Mouse (Mus musculus) kidney, postnatal 0 days (tissue): Measurements from ENCODE around the gene Map2k1. TPM values are rescaled to one million over a fixed set of nuclear protein-coding genes. Genes with fewer than 3 reads are reported as not detected.

Experiments used
- ATAC-seq: fragments of 200-750 bp; cut with Nextera tagmentation; replicated peaks from 2 replicates; pipeline ENCODE4 v1.8.0; 2017; ENCODE audit warnings: low read depth, moderate number of reproducible peaks, moderate TSS enrichment, moderate library complexity; ENCODE audit not compliant: low FRiP score
- DNase-seq: peaks from one replicate; pipeline ENCODE4 v3.0.0-alpha.2; 2016; ENCODE audit warnings: low spot score
- H3K27ac ChIP-seq: fragments of 300-500 bp; sonication (generic); 2 replicates; pipeline ENCODE4 v1.5.1; 2014; ENCODE audit warnings: mild to moderate bottlenecking
- H3K27me3 ChIP-seq: fragments of 300-500 bp; sonication (generic); 2 replicates; pipeline ENCODE4 v1.6.1; 2014; ENCODE audit warnings: low read length, mixed read lengths; ENCODE audit not compliant: insufficient read depth
- H3K36me3 ChIP-seq: fragments of 300-500 bp; sonication (generic); 2 replicates; pipeline ENCODE4 v1.6.1; 2014; ENCODE audit warnings: low read length, mixed read lengths; ENCODE audit not compliant: insufficient read depth
- H3K4me1 ChIP-seq: fragments of 300-500 bp; sonication (generic); replicated peaks from 2 replicates; pipeline ENCODE4 v1.6.1; 2014; ENCODE audit warnings: antibody characterized with exemption, low read length, mixed read lengths; ENCODE audit not compliant: insufficient read depth
- H3K4me2 ChIP-seq: fragments of 300-500 bp; sonication (generic); 2 replicates; pipeline ENCODE4 v1.6.1; 2014; ENCODE audit warnings: mild to moderate bottlenecking, low read length, moderate library complexity, mixed read lengths
- H3K4me3 ChIP-seq: fragments of 300-500 bp; sonication (generic); replicated peaks from 2 replicates; pipeline ENCODE4 v1.5.1; 2014; ENCODE audit warnings: low read depth, low read length
- H3K9ac ChIP-seq: fragments of 300-500 bp; sonication (generic); 2 replicates; pipeline ENCODE4 v1.6.1; 2014; ENCODE audit warnings: low read depth, low read length
- H3K9me3 ChIP-seq: fragments of 300-500 bp; sonication (generic); replicated peaks from 2 replicates; pipeline ENCODE4 v1.6.1; 2016; ENCODE audit warnings: low read length, inconsistent platforms, mixed read lengths
- CTCF ChIP-seq: IDR thresholded peaks from 2 replicates; pipeline ENCODE4 v1.5.1; 2016; ENCODE audit warnings: antibody characterized with exemption, low read depth, mild to moderate bottlenecking, moderate library complexity
- WGBS: fragments of 180-500 bp; shearing (Covaris S2); extraction: QIAGEN DNeasy Blood & Tissue Kit; methylation state at CpG from one replicate; pipeline ENCODE4 v1.1.7; 2014; 5-methylcytosine and 5-hydroxymethylcytosine counted together
- polyA plus RNA-seq: library from polyadenylated mRNA; unstranded; fragments of >200 nt; fragmentation: Nextera tagmentation; extraction: Ambion mirVana; gene quantifications from 2 replicates; pipeline ENCODE4 v1.2.1, GENCODE M21; 2015

The Map2k1 gene
- polyA plus RNA-seq, 1 experiment from 2014 or later = 81.6 TPM

DNA sequence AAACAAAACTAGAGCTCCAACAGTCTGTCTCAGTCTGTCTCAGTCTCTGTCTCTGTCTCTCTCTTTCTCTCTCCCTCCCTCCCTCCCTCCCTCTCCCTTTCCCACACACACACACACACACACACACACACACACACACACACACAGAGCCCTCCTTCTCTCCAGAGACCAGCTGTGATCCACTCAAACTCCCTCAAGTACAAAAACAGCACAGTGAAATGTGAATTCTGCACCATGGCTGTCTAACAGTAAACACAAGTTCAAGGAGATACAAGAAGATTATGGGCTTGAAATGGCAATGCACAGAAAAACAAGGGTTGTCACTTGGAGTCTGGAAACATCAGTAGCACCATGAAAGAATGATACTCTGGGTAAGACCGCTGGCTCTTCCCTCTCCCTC, 34.1 kb downstream of the Map2k1 start:
- Histone ChIP-seq H3K4me2 (no peak overlapping the region), H3K27ac (0 out of 2 replicates have a peak overlapping the region, but pooled peaks have one; percentile 36), H3K4me3 (no peak overlapping the region), H3K36me3 (no peaks in the 10 kb centered on the region), H3K9me3 (no peaks in the 10 kb centered on the region), H3K4me1 (peaks cover 16% of the 10 kb centered on the region), H3K27me3 (no peaks in the 10 kb centered on the region), H3K9ac (no peak overlapping the region)
- 62% methylated on average over 1 of the region's 1 CpGs for WGBS
- DNase-seq = no peak
- TF ChIP-seq CTCF = no peak
- no peak for ATAC-seq

- H3K36me3 ChIP-seq = no peaks in the 10 kb centered on the region
- no peaks in the 10 kb centered on the region for H3K27me3 ChIP-seq
- no peaks in the 10 kb centered on the region for H3K9me3 ChIP-seq
- no peak overlapping the region for H3K4me2 ChIP-seq
- H3K4me3 ChIP-seq = no peak overlapping the region
- TF ChIP-seq CTCF = no peak
- ATAC-seq = no peak
- no peak overlapping the region for H3K9ac ChIP-seq
- DNase-seq = no peak
- peaks cover 16% of the 10 kb centered on the region for H3K4me1 ChIP-seq
- H3K27ac ChIP-seq = 0 out of 2 replicates have a peak overlapping the region, but pooled peaks have one; percentile 48
These were observed 35.5 kb downstream of the Map2k1 start for GRCm38 (mm10) chr9:64217887-64218286.

DNA sequence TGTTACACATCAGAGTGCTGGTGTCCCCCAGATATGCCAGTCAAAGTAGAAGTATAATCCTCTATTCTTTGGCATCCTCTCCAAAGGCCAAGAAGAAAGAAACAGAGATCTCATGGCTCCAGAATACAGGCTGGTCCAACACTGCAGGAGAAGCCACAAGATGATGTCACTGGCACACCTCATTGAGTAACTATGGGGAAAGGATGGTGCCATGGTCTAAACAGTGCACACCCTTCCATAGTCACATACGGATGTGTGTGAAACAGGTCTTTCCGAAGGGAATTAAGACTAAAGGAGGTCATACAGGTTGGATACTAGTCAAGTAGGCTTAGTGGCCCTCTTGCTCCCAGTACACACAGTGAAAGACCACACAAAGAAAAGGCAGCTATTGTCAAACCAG, 36.8 kb downstream of the Map2k1 start:
- WGBS = 96% methylated on average over 2 of the region's 2 CpGs

DNA sequence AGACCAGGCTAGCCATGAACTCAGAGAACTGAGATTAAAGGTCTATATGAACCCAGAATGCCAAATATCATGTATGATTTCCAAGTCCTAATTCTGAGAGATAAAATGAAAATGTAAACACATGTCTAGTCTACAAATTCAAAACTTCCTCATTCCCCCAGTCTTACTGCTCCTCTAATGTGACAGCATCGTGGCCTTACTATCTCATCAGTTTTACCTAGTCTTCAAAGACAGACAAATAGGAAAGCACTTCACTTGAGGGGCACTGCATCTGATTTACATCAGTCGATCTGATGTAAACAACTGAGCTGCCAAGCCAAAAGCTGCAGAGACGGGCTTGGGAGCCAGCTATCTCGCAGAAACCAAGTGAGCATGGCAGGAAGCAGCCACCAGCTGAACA, 37.3 kb downstream of the Map2k1 start:
- Histone ChIP-seq H3K4me1 (peaks cover 16% of the 10 kb centered on the region), H3K36me3 (peaks cover 6% of the 10 kb centered on the region; the same call in 1 of the 2 replicates), H3K4me3 (no peak overlapping the region), H3K27ac (no peak overlapping the region), H3K9me3 (no peaks in the 10 kb centered on the region), H3K4me2 (no peak overlapping the region), H3K27me3 (no peaks in the 10 kb centered on the region), H3K9ac (no peak overlapping the region)
- no peak for DNase-seq
- ATAC-seq = no peak
- 76% methylated on average over 4 of the region's 4 CpGs for WGBS
- TF ChIP-seq CTCF = no peak

More for the DNA sequence above, 36.8 kb downstream of the Map2k1 start:
- Histone ChIP-seq H3K9ac (no peak overlapping the region), H3K4me3 (no peak overlapping the region), H3K36me3 (peaks cover 4% of the 10 kb centered on the region; the same call in 1 of the 2 replicates), H3K4me2 (no peak overlapping the region), H3K27ac (no peak overlapping the region), H3K27me3 (no peaks in the 10 kb centered on the region), H3K4me1 (peaks cover 16% of the 10 kb centered on the region), H3K9me3 (no peaks in the 10 kb centered on the region)
- DNase-seq (no peak), ATAC-seq (no peak)
- TF ChIP-seq CTCF = no peak

GRCm38 (mm10) chr9:64214452-64214851, 39.0 kb downstream of the Map2k1 start:
- Histone ChIP-seq H3K4me2 (no peak overlapping the region), H3K36me3 (peaks cover 6% of the 10 kb centered on the region; the same call in 1 of the 2 replicates), H3K9ac (no peak overlapping the region), H3K27me3 (no peaks in the 10 kb centered on the region), H3K27ac (0 out of 2 replicates have a peak overlapping the region, but pooled peaks have one; percentile 19), H3K4me1 (peaks cover 9% of the 10 kb centered on the region), H3K9me3 (no peaks in the 10 kb centered on the region), H3K4me3 (no peak overlapping the region)
- ATAC-seq (no peak), DNase-seq (no peak)
- 65% methylated on average over 17 of the region's 17 CpGs for WGBS
- no peak for TF ChIP-seq CTCF

- Histone ChIP-seq H3K4me2 (no peak overlapping the region), H3K9me3 (no peaks in the 10 kb centered on the region), H3K4me3 (no peak overlapping the region), H3K36me3 (peaks cover 14% of the 10 kb centered on the region; the same call in 1 of the 2 replicates), H3K27me3 (no peaks in the 10 kb centered on the region), H3K4me1 (no peaks in the 10 kb centered on the region), H3K9ac (no peak overlapping the region), H3K27ac (peak overlapping the region; percentile 31; the same call in 1 of the 2 replicates)
- no peak for TF ChIP-seq CTCF
- ATAC-seq = no peak
- WGBS = 70% methylated on average over 3 of the region's 3 CpGs
- no peak for DNase-seq
These were observed 45.8 kb downstream of the Map2k1 start for GRCm38 (mm10) chr9:64207509-64208084.

- no peaks in the 10 kb centered on the region for H3K9me3 ChIP-seq
- no peaks in the 10 kb centered on the region for H3K27me3 ChIP-seq
- ATAC-seq (no peak), DNase-seq (no peak)
- H3K36me3 ChIP-seq = 0 out of 2 replicates have a peak, but pooled peaks cover 2% of the 10 kb centered on the region
- H3K9ac ChIP-seq = no peak overlapping the region
- H3K4me1 ChIP-seq = no peaks in the 10 kb centered on the region
- H3K27ac ChIP-seq = no peak overlapping the region
- H3K4me2 ChIP-seq = no peak overlapping the region
- TF ChIP-seq CTCF = no peak
- H3K4me3 ChIP-seq = no peak overlapping the region
These were observed 50.6 kb downstream of the Map2k1 start for GRCm38 (mm10) chr9:64202866-64203265.
